Mouse (Mus musculus) kidney, embryonic 14.5 days (tissue): ENCODE measurements around the gene Cdc14a. TPM values are rescaled to one million over a fixed set of nuclear protein-coding genes. Genes with fewer than 3 reads are reported as not detected.
A peak's percentile ranks its signal among the peaks of the same experiment; 100 is the strongest.

ENCODE experiments used
- ATAC-seq: fragments of 200-750 bp; cut with Nextera tagmentation; 2 replicates; pipeline ENCODE4 v1.8.0; 2017; ENCODE audit warnings: moderate number of reproducible peaks, mild to moderate bottlenecking, moderate TSS enrichment, moderate library complexity; ENCODE audit not compliant: low FRiP score, low TSS enrichment
- H3K27ac ChIP-seq: fragments of 300-500 bp; sonication (generic); 2 replicates; pipeline ENCODE4 v1.5.1; 2014; ENCODE audit warnings: low read depth, mild to moderate bottlenecking, low read length, moderate library complexity, mixed read lengths
- H3K27me3 ChIP-seq: fragments of 300-500 bp; sonication (generic); 2 replicates; pipeline ENCODE4 v1.6.1; 2014; ENCODE audit warnings: mild to moderate bottlenecking, low read length; ENCODE audit not compliant: control insufficient read depth, insufficient read depth
- H3K36me3 ChIP-seq: fragments of 300-500 bp; sonication (generic); 2 replicates; pipeline ENCODE4 v1.6.1; 2014; ENCODE audit warnings: low read length, mixed read lengths; ENCODE audit not compliant: control insufficient read depth, insufficient read depth
- H3K4me1 ChIP-seq: fragments of 300-500 bp; sonication (generic); 2 replicates; pipeline ENCODE4 v1.6.1; 2014; ENCODE audit warnings: low read length, mixed read lengths; ENCODE audit not compliant: control insufficient read depth, insufficient read depth
- H3K4me2 ChIP-seq: fragments of 300-500 bp; sonication (generic); replicated peaks from 2 replicates; pipeline ENCODE4 v1.6.1; 2014; ENCODE audit warnings: low read depth, mild to moderate bottlenecking, low read length
- H3K4me3 ChIP-seq: fragments of 300-500 bp; sonication (generic); 2 replicates; pipeline ENCODE4 v1.5.1; 2014; ENCODE audit warnings: mild to moderate bottlenecking, low read length
- H3K9ac ChIP-seq: fragments of 300-500 bp; sonication (generic); 2 replicates; pipeline ENCODE4 v1.6.1; 2014; ENCODE audit warnings: low read depth, mild to moderate bottlenecking, low read length, moderate library complexity
- H3K9me3 ChIP-seq: fragments of 300-500 bp; sonication (generic); 2 replicates; pipeline ENCODE4 v1.6.1; 2016; ENCODE audit warnings: low read length; ENCODE audit not compliant: control insufficient read depth
- WGBS: fragments of 180-500 bp; shearing (Covaris S2); extraction: QIAGEN DNeasy Blood & Tissue Kit; methylation state at CpG from one replicate; pipeline ENCODE4 v1.1.7; 2014; 5-methylcytosine and 5-hydroxymethylcytosine counted together
- polyA plus RNA-seq: library from polyadenylated mRNA; unstranded; fragments of >200 nt; fragmentation: Nextera tagmentation; extraction: Ambion mirVana; gene quantifications from 2 replicates; pipeline ENCODE4 v1.2.1, GENCODE M21; 2014

The Cdc14a gene
- polyA plus RNA-seq, 1 experiment from 2014 or later: 17.9 TPM

DNA sequence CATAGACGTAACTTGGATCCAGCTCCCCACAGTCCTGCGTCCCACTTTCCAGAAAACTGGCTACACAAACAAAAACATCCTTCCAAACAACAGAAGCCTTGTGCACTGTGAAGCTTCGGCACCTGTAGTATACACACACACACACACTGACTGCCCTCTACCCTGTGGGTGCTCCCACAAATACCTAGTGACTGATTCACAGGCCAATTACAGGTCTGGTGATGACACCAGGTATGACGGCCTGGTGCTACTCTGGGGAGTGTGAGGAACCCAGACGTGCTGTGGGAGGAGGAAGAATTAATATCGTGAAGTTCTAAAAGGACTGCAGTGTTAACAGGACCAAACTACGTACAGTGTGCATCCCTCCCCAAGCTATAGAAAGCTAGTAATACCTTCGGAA lies 1.8 kb downstream of the Cdc14a start:
- WGBS: 43% methylated on average over 8 of the region's 8 CpGs
- H3K4me2 ChIP-seq: peak overlapping the region; percentile 90
- no peak overlapping the region for H3K27ac ChIP-seq
- H3K9me3 ChIP-seq: no peaks in the 10 kb centered on the region
- H3K27me3 ChIP-seq: no peaks in the 10 kb centered on the region
- ATAC-seq: no peak
- peak overlapping the region; percentile 90; the same call in 1 of the 2 replicates for H3K9ac ChIP-seq
- peaks cover 12% of the 10 kb centered on the region; the same call in 1 of the 2 replicates for H3K4me1 ChIP-seq
- peak overlapping the region; percentile 93 for H3K4me3 ChIP-seq
- 0 out of 2 replicates have a peak, but pooled peaks cover 2% of the 10 kb centered on the region for H3K36me3 ChIP-seq

- H3K27me3 ChIP-seq: no peaks in the 10 kb centered on the region
- H3K4me3 ChIP-seq: no peak overlapping the region
- no peak for ATAC-seq
- no peaks in the 10 kb centered on the region for H3K9me3 ChIP-seq
- H3K36me3 ChIP-seq: peaks cover 3% of the 10 kb centered on the region; the same call in 1 of the 2 replicates
- WGBS: 38% methylated on average over 6 of the region's 6 CpGs
- H3K27ac ChIP-seq: no peak overlapping the region
- H3K4me1 ChIP-seq: peaks cover 12% of the 10 kb centered on the region; the same call in 1 of the 2 replicates
- H3K9ac ChIP-seq: no peak overlapping the region
- H3K4me2 ChIP-seq: peak overlapping the region; percentile 11; the same call in 1 of the 2 replicates
These were observed 2.7 kb downstream of the Cdc14a start for GRCm38 (mm10) chr3:116421121-116421520.

- no peaks in the 10 kb centered on the region for H3K9me3 ChIP-seq
- no peak overlapping the region for H3K9ac ChIP-seq
- ATAC-seq: no peak
- H3K27me3 ChIP-seq: no peaks in the 10 kb centered on the region
- peaks cover 12% of the 10 kb centered on the region; the same call in 1 of the 2 replicates for H3K4me1 ChIP-seq
- H3K27ac ChIP-seq: no peak overlapping the region
- no peak overlapping the region for H3K4me3 ChIP-seq
- 56% methylated on average over 11 of the region's 11 CpGs for WGBS
- H3K4me2 ChIP-seq: no peak overlapping the region
- H3K36me3 ChIP-seq: peaks cover 9% of the 10 kb centered on the region
These were observed 4.0 kb downstream of the Cdc14a start for GRCm38 (mm10) chr3:116419791-116420190.

GRCm38 (mm10) chr3:116414451-116414860 lies 9.4 kb downstream of the Cdc14a start:
- 93% methylated on average over 3 of the region's 3 CpGs for WGBS
- Histone ChIP-seq H3K4me1 (peaks cover 20% of the 10 kb centered on the region), H3K36me3 (peaks cover 13% of the 10 kb centered on the region), H3K4me3 (no peak overlapping the region), H3K27me3 (no peaks in the 10 kb centered on the region), H3K4me2 (no peak overlapping the region), H3K9ac (no peak overlapping the region), H3K9me3 (no peaks in the 10 kb centered on the region), H3K27ac (no peak overlapping the region)
- no peak for ATAC-seq

DNA sequence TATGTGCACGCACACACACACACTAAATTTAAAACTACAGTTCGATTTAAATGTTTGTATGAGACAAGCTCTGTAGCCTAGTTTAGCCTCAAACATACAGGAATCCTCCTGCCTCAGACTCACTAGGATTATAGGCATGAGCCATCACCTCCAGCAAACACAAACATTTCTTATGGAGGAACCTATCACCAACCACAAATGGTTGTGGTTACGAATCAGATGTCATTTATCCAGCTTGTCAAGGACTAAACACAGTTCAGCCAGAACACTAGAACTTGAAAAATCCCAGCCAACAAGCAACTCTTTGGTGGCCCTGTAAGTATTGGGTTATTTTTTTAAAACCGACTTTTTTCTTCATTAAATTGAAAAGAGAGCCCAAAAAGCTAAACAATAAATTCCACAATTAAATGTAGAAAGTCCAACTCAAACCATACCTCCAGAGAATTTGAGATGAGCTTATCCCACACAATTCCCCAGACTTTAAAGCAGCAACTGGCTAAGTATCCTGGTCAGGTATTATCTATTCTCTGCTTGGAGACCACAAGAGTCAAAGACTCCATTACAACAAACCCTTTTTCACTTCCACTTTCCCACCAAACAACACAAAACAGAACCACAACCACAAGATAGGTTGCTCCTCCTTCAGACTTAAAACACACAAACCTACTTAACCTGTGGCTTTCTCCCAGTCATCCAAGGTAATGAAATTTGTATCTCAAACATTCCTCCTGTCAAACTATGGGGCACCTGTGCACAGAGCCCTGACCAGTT lies 10.7 kb downstream of the Cdc14a start:
- WGBS: 92% methylated on average over 4 of the region's 4 CpGs
- Histone ChIP-seq H3K27ac (no peak overlapping the region), H3K9ac (no peak overlapping the region), H3K36me3 (peaks cover 15% of the 10 kb centered on the region), H3K4me1 (peaks cover 27% of the 10 kb centered on the region), H3K4me2 (no peak overlapping the region), H3K4me3 (no peak overlapping the region), H3K27me3 (no peaks in the 10 kb centered on the region), H3K9me3 (no peaks in the 10 kb centered on the region)
- no peak for ATAC-seq

DNA sequence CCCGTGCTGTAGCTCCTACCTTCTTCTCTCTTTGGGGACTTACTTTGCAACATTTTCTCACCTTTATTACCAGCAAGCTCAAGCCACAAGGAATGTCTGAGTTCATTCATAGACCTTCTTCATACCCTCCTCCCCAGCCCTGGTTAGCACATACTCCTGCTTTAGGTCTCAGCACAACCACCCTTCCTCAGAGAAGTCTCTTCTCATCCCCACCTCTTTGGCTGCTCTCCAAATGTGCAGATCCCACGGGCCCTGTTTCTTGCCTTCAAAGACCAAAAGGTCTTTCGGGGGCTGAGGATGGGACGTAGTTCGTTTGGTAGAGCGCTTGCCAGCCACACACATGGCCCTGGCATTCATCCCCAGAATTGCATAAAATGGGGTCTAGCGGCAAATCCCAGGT lies 13.8 kb downstream of the Cdc14a start:
- Histone ChIP-seq H3K27ac (no peak overlapping the region), H3K9me3 (no peaks in the 10 kb centered on the region), H3K27me3 (no peaks in the 10 kb centered on the region), H3K4me2 (no peak overlapping the region), H3K4me1 (peaks cover 27% of the 10 kb centered on the region), H3K9ac (no peak overlapping the region), H3K4me3 (no peak overlapping the region), H3K36me3 (peaks cover 10% of the 10 kb centered on the region)
- ATAC-seq: no peak
- 36% methylated on average over 7 of the region's 7 CpGs for WGBS

- Histone ChIP-seq H3K4me2 (no peak overlapping the region), H3K4me1 (peaks cover 27% of the 10 kb centered on the region), H3K27me3 (no peaks in the 10 kb centered on the region), H3K27ac (no peak overlapping the region), H3K9ac (no peak overlapping the region), H3K4me3 (no peak overlapping the region), H3K9me3 (no peaks in the 10 kb centered on the region), H3K36me3 (peaks cover 6% of the 10 kb centered on the region; the same call in 1 of the 2 replicates)
- ATAC-seq: no peak
- 34% methylated on average over 8 of the region's 8 CpGs for WGBS
These were observed 14.3 kb downstream of the Cdc14a start for GRCm38 (mm10) chr3:116409486-116409885.

GRCm38 (mm10) chr3:116408856-116409255 lies 15.0 kb downstream of the Cdc14a start:
- H3K9ac ChIP-seq: no peak overlapping the region
- WGBS: 83% methylated on average over 10 of the region's 10 CpGs
- H3K4me1 ChIP-seq: peaks cover 27% of the 10 kb centered on the region
- ATAC-seq: no peak
- peaks cover 4% of the 10 kb centered on the region; the same call in 1 of the 2 replicates for H3K36me3 ChIP-seq
- no peaks in the 10 kb centered on the region for H3K27me3 ChIP-seq
- H3K4me3 ChIP-seq: no peak overlapping the region
- no peak overlapping the region for H3K4me2 ChIP-seq
- H3K27ac ChIP-seq: no peak overlapping the region
- H3K9me3 ChIP-seq: no peaks in the 10 kb centered on the region

DNA sequence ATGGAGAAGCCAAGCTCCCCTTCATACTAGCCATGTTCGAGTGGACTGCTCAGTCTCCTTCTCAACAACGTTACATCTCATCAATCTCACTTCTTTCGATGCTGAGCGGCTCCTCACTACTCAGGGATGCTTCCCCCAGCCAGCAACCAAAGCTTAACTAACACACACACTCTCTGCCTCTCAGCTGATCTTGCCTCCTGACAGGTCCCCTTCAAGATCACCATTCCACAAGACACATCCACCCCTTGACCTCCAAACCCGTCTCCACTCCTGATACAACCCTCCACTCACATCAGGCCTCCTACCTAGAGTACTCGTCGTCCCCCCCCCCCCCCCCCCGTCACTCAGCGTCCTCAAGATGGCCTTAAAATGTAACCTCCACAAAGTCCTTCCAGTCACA lies 18.3 kb downstream of the Cdc14a start:
- Histone ChIP-seq H3K9me3 (no peaks in the 10 kb centered on the region), H3K27ac (no peak overlapping the region), H3K4me3 (no peak overlapping the region), H3K4me1 (peaks cover 20% of the 10 kb centered on the region), H3K9ac (no peak overlapping the region), H3K4me2 (no peak overlapping the region), H3K27me3 (no peaks in the 10 kb centered on the region), H3K36me3 (peaks cover 4% of the 10 kb centered on the region; the same call in 1 of the 2 replicates)
- 66% methylated on average over 9 of the region's 9 CpGs for WGBS
- no peak for ATAC-seq
